Mouse (Mus musculus) heart, embryonic 11.5 days (tissue): ENCODE results near the gene Pycr1. TPM values are rescaled to one million over a fixed set of nuclear protein-coding genes. Genes with fewer than 3 reads are reported as not detected.

ENCODE experiments used
- ATAC-seq: fragments of 200-750 bp; cut with Nextera tagmentation; replicated peaks from 2 replicates; pipeline ENCODE4 v1.8.0; 2017; ENCODE audit warnings: moderate library complexity; ENCODE audit not compliant: insufficient number of reproducible peaks, low FRiP score, low TSS enrichment
- H3K27ac ChIP-seq: fragments of 300-500 bp; sonication (generic); 2 replicates; pipeline ENCODE4 v1.5.1; 2014; ENCODE audit warnings: mild to moderate bottlenecking, low read depth, low read length
- H3K27me3 ChIP-seq: fragments of 300-500 bp; sonication (generic); 2 replicates; pipeline ENCODE4 v1.6.1; 2014; ENCODE audit warnings: mild to moderate bottlenecking, low read length, mixed read lengths; ENCODE audit not compliant: control insufficient read depth, insufficient read depth
- H3K36me3 ChIP-seq: fragments of 300-500 bp; sonication (generic); 2 replicates; pipeline ENCODE4 v1.6.1; 2014; ENCODE audit warnings: mild to moderate bottlenecking, low read length, moderate library complexity, mixed read lengths; ENCODE audit not compliant: control insufficient read depth, insufficient read depth
- H3K4me1 ChIP-seq: fragments of 300-500 bp; sonication (generic); 2 replicates; pipeline ENCODE4 v1.6.1; 2014; ENCODE audit warnings: low read length; ENCODE audit not compliant: control insufficient read depth, insufficient read depth
- H3K4me2 ChIP-seq: fragments of 300-500 bp; sonication (generic); 2 replicates; pipeline ENCODE4 v1.6.1; 2014; ENCODE audit warnings: mild to moderate bottlenecking, moderate library complexity
- H3K4me3 ChIP-seq: fragments of 300-500 bp; sonication (generic); 2 replicates; pipeline ENCODE4 v1.5.1; 2014; ENCODE audit warnings: low read depth, low read length
- H3K9ac ChIP-seq: fragments of 300-500 bp; sonication (generic); 2 replicates; pipeline ENCODE4 v1.6.1; 2014; ENCODE audit warnings: mild to moderate bottlenecking, low read depth, low read length, moderate library complexity
- H3K9me3 ChIP-seq: fragments of 300-500 bp; sonication (generic); replicated peaks from 2 replicates; pipeline ENCODE4 v1.6.1; 2016; ENCODE audit warnings: low read length; ENCODE audit not compliant: control insufficient read depth
- WGBS: fragments of 180-500 bp; shearing (Covaris S2); extraction: QIAGEN DNeasy Blood & Tissue Kit; methylation state at CpG from one replicate; pipeline ENCODE4 v1.1.7; 2014; ENCODE audit not compliant: insufficient replicate concordance; 5-methylcytosine and 5-hydroxymethylcytosine counted together
- polyA plus RNA-seq: library from polyadenylated mRNA; unstranded; fragments of >200 nt; fragmentation: Nextera tagmentation; extraction: Ambion mirVana; gene quantifications from 2 replicates; pipeline ENCODE4 v1.2.1, GENCODE M21; 2014

Gene Pycr1
- polyA plus RNA-seq, 1 experiment from 2014 or later, result 24.9 TPM

- H3K9me3 ChIP-seq, result no peaks in the 10 kb centered on the region
- no peaks in the 10 kb centered on the region for H3K27me3 ChIP-seq
- H3K9ac ChIP-seq, result no peak overlapping the region
- no peak for ATAC-seq
- H3K4me3 ChIP-seq, result no peak overlapping the region
- 88% methylated on average over 25 of the region's 25 CpGs for WGBS
- no peak overlapping the region for H3K27ac ChIP-seq
- H3K36me3 ChIP-seq, result peaks cover 16% of the 10 kb centered on the region; the same call in 1 of the 2 replicates
- H3K4me2 ChIP-seq, result no peak overlapping the region
- peaks cover 14% of the 10 kb centered on the region for H3K4me1 ChIP-seq
Observed at GRCm38 (mm10) chr11:120618619-120619535, 24.7 kb downstream of the Pycr1 start.

GRCm38 (mm10) chr11:120617519-120618112, 26.0 kb downstream of the Pycr1 start, which contains the start of gene Pcyt2:
Pcyt2 (minus strand) TSS chr11:120617936.
- ATAC-seq, result peak; percentile 93
- H3K27ac ChIP-seq, result peak within 1 kb of the TSS; percentile 64
- peaks cover 22% of the 10 kb centered on the region for H3K36me3 ChIP-seq

GRCm38 (mm10) chr11:120616617-120617294, 26.8 kb downstream of the Pycr1 start:
- no peak for ATAC-seq
- Histone ChIP-seq H3K9ac (peak overlapping the region; percentile 86), H3K4me2 (peak overlapping the region; percentile 93), H3K4me3 (peak overlapping the region; percentile 82), H3K27ac (peak overlapping the region; percentile 64), H3K27me3 (no peaks in the 10 kb centered on the region), H3K36me3 (peaks cover 27% of the 10 kb centered on the region), H3K9me3 (no peaks in the 10 kb centered on the region), H3K4me1 (peaks cover 12% of the 10 kb centered on the region)
- 31% methylated on average over 4 of the region's 4 CpGs for WGBS

More at GRCm38 (mm10) chr11:120617519-120618112, 26.0 kb downstream of the Pycr1 start, which contains the start of gene Pcyt2:
- Histone ChIP-seq H3K4me1 (peaks cover 12% of the 10 kb centered on the region), H3K4me3 (peak within 1 kb of the TSS; percentile 82), H3K9me3 (no peaks in the 10 kb centered on the region), H3K27me3 (no peaks in the 10 kb centered on the region), H3K4me2 (peak within 1 kb of the TSS; percentile 93), H3K9ac (peak within 1 kb of the TSS; percentile 86)
- WGBS, result 1% methylated on average over 56 of the region's 56 CpGs

- ATAC-seq, result no peak
- WGBS, result 92% methylated on average over 11 of the region's 11 CpGs
- H3K9ac ChIP-seq, result no peak overlapping the region; the same call in 1 of the 2 replicates
Observed at GRCm38 (mm10) chr11:120615606-120616203, 27.9 kb downstream of the Pycr1 start.

GRCm38 (mm10) chr11:120615167-120615566, 28.4 kb downstream of the Pycr1 start:
- no peak overlapping the region for H3K4me2 ChIP-seq
- peaks cover 28% of the 10 kb centered on the region for H3K36me3 ChIP-seq
- no peak overlapping the region for H3K4me3 ChIP-seq
- ATAC-seq, result no peak
- H3K27me3 ChIP-seq, result no peaks in the 10 kb centered on the region
- H3K9me3 ChIP-seq, result no peaks in the 10 kb centered on the region
- no peak overlapping the region for H3K27ac ChIP-seq
- WGBS, result 88% methylated on average over 6 of the region's 6 CpGs
- H3K4me1 ChIP-seq, result peaks cover 12% of the 10 kb centered on the region
- no peak overlapping the region for H3K9ac ChIP-seq

More at GRCm38 (mm10) chr11:120615606-120616203, 27.9 kb downstream of the Pycr1 start:
- Histone ChIP-seq H3K4me1 (peaks cover 12% of the 10 kb centered on the region), H3K4me3 (no peak overlapping the region), H3K27ac (no peak overlapping the region), H3K27me3 (no peaks in the 10 kb centered on the region), H3K36me3 (peaks cover 31% of the 10 kb centered on the region), H3K4me2 (no peak overlapping the region), H3K9me3 (no peaks in the 10 kb centered on the region)

DNA sequence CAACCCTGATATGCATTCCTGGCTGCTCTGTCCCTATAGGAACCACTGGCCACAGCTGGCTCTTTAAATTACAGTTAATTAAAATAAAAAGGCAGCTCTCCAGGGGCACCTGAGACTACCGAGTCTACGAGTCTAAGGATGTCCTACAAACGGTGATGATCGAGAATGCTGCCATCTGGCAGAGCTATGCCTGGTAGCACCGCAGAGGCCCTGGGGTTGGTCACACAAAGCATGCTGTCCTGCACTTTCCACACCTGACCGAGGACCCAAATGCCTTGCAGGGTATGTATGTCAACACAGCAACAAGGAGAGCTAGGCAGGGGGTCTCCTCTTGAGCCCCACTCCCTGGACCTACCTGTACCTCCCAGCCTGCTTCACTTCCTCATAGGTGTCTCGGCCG, 29.6 kb downstream of the Pycr1 start:
- 86% methylated on average over 8 of the region's 8 CpGs for WGBS
- Histone ChIP-seq H3K4me2 (no peak overlapping the region), H3K4me1 (peaks cover 20% of the 10 kb centered on the region), H3K9me3 (no peaks in the 10 kb centered on the region), H3K9ac (no peak overlapping the region), H3K36me3 (peaks cover 23% of the 10 kb centered on the region), H3K4me3 (no peak overlapping the region), H3K27ac (no peak overlapping the region), H3K27me3 (no peaks in the 10 kb centered on the region)
- ATAC-seq, result no peak

- WGBS, result 87% methylated on average over 10 of the region's 10 CpGs
- H3K27ac ChIP-seq, result no peak overlapping the region
- H3K4me2 ChIP-seq, result no peak overlapping the region
- no peak for ATAC-seq
- no peak overlapping the region for H3K9ac ChIP-seq
- no peak overlapping the region for H3K4me3 ChIP-seq
- peaks cover 25% of the 10 kb centered on the region for H3K4me1 ChIP-seq
- no peaks in the 10 kb centered on the region for H3K27me3 ChIP-seq
- peaks cover 21% of the 10 kb centered on the region for H3K36me3 ChIP-seq
- H3K9me3 ChIP-seq, result no peaks in the 10 kb centered on the region
Observed at GRCm38 (mm10) chr11:120613481-120613972, 30.0 kb downstream of the Pycr1 start.

GRCm38 (mm10) chr11:120612763-120613162, 30.8 kb downstream of the Pycr1 start:
- ATAC-seq, result no peak
- Histone ChIP-seq H3K4me2 (no peak overlapping the region), H3K9me3 (no peaks in the 10 kb centered on the region), H3K27me3 (peaks cover under 1% of the 10 kb centered on the region; the same call in 1 of the 2 replicates), H3K9ac (no peak overlapping the region), H3K4me1 (peaks cover 29% of the 10 kb centered on the region), H3K36me3 (peaks cover 19% of the 10 kb centered on the region), H3K4me3 (no peak overlapping the region), H3K27ac (no peak overlapping the region)
- 40% methylated on average over 6 of the region's 6 CpGs for WGBS
